Mouse (Mus musculus): ENCODE measurements around the gene Bcar3.
"Not testable (repeated sequence)": the region's sequence is repeated elsewhere in the genome, so short reads cannot be mapped to it uniquely, and the experiment has no call there.

Bcar3 gene

DNA sequence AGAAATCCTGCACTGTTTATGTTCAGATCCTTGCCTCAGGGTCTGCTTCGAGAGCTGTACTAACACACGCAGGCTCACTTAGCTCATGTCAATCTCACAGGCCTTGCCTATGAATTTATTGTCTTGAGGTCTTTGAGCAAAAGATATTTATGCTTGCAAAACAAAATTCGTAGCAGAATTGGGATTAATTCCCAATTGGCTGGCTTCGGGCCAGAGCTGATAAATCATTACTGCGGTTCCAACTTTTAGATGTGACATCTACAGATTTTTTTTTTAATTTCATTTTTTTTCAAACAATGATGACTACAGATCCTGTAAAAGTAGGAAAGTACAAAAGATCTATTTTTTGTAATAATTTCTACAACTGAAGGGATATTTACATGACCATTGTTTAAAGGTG, 86.8 kb downstream of the Bcar3 start:
- DNase-seq (ENCODE audit: low read depth, low spot score), result no peak

DNA sequence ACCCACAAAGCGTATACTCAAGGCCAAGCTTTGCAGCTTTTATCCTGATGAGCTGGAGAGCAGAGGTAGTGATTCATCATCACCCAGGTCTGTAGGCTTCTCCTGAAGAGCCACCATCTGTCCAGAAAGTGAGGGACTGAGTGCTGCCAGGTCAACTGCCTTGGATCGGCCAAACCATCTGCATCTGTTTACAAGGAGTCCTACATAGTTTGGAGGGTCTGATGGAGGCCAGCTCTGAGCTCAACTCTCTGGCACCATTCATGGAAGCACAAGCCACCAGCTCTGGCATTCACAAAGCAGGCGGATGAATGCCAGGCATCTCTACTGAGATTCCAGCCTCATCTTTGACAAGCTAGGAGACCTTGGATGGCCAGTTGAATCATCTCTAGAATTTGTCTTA, 87.7 kb downstream of the Bcar3 start:
- no peak for DNase-seq (ENCODE audit: low read depth, low spot score)

DNA sequence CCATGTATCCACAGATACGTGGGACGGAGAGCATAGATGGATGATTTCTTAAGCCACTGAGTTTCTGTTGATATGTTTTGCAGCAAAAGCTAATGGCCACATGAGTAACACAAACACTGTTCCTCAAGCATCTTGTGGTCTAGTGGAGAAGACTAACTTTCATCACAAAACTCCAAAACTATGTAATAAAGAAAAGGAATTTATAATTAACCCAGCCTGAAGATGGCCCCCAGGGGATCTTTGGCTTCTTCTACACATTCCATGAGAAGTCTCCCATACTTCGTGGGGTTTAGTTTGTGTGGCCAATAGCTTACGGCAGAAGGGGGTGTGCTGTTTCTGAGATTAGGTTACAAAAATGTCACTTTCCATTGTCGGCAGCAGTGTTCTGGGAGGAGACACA, 92.5 kb downstream of the Bcar3 start:
- DNase-seq (ENCODE audit: low read depth, low spot score), result no peak

DNA sequence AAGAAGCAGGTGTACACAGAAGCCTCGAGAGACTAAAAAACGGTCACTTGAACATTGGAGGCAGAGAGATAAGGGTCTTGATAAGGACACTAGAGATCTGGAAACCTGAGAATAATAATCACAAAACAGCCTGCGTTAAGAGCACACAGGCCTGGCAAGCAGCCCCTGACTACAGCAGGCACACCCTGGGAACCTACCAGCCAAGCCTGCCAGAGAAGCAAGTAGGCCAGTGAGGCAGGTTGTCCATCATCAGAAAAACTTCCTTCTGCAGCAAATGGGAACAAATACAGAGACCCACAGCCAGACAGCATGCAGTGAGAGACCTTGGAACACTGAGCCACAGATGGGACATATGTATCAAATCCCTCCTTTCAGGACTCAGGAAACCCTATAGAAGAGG, 93.8 kb downstream of the Bcar3 start:
- no peak for DNase-seq (ENCODE audit: low read depth, low spot score)

DNA sequence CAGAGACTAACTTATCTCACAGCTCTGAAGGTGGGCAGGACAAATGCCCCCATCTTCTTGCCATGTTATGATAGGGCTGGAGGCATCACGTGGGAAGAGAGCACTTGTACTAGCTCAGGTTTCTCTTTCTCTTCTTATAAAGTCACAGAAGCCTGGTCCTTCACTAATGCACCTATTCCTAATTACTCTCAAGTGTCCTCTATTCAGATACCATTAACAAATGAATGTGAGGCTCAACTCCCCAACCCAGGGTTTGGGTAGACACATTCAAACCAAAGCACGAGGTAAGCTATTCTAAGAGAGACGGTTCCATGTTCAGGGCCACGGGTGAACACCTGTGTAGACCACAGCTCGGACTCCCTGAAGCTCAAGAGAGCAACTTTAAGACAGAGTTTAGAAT, 96.0 kb downstream of the Bcar3 start:
- DNase-seq (ENCODE audit: low read depth, low spot score), result no peak

DNA sequence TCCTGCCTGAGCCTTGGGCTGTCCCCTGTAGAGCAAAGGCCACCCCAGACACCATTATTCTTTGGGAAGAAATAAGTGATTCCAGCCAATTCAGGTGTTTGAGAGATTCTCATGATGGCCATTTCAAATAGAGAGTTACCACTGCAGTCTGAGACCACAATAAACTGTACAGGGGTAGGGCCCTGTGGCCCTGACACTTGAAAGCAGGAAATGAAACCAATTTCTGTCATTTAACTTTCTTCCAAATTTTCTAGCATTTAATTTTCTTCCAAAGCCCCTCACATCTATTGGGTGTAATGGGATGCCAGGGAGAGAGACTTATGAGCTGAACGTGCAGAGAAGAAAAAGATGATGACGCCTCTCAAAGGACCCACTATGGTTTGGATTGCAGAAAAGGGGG, 97.2 kb downstream of the Bcar3 start:
- DNase-seq (ENCODE audit: low read depth, low spot score), result no peak

DNA sequence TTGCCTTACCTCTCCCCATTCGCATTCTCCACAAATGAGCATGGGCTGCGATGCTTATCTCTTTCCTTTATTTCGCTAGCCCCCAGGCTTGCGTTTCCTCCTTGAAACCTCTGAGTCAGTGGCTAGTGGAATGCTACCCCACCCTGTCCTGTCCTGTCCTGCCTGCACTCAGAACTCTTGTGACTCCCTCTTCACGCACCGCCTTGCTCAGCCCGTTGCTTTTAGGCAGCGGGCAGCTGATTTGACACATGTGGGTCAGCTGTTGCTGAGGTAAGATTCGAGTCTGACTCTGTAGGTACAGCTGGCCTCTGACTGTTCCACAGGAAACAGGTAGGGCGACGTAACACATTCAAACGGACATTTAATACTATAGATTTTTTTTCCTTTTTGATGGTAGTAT, 97.9 kb downstream of the Bcar3 start:
- peak; percentile 14 for DNase-seq (ENCODE audit: low read depth, low spot score)

DNA sequence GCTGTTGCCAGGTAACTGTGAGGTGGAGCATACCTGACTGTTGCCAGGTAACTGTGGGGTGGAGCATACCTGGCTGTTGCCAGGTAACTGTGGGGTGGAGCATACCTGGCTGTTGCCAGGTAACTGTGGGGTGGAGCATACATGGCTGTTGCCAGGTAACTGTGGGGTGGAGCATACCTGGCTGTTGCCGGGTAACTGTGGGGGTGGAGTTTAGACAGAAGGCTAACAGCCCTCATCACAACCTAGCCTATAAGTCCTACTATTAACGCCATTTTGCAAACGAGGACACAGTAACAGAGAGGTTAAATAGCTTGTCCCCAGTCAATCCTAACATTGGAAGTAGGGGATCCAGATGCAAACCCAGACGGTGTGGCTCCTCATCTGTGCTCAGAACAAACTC, 99.5 kb downstream of the Bcar3 start:
- DNase-seq (ENCODE audit: low read depth, low spot score), result not testable (repeated sequence)

DNA sequence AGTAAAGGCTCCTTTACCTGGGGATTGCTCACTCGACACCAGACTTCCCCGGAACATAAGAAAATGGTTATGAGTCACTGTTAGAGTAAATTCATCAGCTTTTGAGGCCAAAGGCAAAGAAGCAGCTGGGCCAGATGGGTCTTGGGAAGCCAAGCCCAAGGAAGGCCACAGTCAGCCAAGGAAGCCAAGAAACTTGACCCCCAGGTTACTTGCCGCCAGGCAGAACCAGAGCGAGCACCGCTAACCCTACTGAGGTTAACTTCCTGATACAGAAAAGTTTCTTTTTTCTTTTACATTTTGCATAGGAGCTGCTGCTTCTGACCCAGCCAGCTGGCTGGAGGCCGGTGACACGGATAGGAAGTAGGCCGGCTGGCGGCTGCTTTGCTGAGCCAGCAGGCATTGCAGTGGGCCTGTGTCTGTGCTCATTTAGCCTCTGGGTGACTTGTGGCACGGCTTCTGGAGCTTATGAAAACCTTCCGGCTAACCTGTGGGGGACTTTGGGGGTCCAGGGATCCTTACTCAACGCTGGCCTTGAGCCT, 100.0 kb downstream of the Bcar3 start:
- no peak for DNase-seq (ENCODE audit: low read depth, low spot score)

DNA sequence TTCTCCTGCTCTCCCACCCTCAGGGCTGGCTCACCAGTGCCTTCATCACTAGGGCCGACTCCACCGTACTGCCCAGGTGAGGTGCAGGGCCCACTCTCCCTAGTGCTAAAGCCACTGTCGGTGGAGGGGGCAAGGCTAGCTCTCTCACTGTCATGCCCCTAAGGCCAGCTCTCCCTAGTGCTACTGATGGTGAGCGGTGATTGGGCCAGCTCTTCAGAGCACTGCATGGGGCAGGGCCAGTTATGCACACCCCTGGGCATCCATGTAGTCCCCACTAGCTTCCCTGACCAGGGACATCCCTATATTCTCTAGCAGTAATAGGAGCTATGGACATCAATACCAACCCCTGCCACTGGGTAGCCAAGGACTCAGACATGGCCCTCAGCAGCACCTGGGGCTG, 103.0 kb downstream of the Bcar3 start:
- no peak for DNase-seq (ENCODE audit: low read depth, low spot score)

DNA sequence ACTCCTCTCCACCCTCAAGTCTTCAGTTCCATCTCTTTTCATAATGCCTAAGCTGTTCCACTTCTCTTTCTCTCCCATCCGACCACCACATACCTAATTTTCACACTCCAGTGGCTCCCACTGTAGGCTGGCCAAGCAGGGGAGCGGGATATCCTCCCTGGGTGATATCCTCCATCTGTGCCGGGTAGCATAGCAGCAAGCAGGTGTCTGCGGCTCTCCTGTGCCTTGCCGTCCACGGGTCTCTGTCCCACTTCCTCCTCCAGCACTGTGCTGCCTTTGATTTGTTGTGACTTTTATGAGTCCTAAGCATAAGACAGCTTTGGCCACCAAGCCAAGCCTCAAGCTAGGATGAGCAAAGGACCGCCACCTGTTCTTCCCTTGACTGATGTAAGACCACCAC, 103.5 kb downstream of the Bcar3 start:
- no peak for DNase-seq (ENCODE audit: low read depth, low spot score)

DNA sequence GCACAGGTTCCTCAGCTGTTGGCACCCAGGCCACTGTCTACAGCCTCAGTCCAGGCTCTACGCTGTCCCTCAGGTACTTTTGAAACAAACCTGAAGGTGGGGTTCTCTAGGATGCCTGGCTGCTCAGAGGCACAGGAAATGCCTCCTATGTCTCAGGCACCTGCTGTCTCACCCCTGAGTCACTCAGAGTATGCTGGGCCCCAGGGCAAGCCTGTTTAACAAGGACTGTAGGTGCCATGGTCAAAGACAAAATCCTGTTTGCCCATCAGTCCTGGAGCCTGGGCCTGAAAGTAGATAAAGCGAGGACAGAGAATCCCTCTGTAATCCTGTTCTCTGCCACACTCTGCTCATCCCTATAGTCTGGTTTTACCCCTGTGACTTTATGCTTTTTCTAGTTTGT, 107.1 kb downstream of the Bcar3 start:
- no peak for DNase-seq (ENCODE audit: low read depth, low spot score)

DNA sequence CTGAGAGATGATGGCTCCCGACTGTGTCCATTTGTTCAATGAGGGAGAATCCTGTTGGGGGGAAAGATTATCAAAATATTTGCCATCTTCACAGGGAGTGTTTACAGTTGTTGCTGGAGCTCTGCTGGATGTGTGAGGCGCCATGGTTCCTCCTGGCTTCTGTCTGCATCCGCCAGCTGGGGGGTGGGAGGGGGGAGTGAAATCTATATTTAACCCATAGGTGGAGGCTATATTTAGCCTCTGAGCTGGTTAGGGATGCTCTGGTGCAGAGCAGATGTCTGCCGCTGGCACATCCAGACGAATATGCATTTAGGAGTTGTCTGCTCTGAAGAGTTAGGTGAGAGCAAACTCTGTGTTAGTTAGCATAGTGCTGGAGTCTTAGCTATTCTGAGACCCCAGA, 108.2 kb downstream of the Bcar3 start:
- DNase-seq (ENCODE audit: low read depth, low spot score), result no peak

DNA sequence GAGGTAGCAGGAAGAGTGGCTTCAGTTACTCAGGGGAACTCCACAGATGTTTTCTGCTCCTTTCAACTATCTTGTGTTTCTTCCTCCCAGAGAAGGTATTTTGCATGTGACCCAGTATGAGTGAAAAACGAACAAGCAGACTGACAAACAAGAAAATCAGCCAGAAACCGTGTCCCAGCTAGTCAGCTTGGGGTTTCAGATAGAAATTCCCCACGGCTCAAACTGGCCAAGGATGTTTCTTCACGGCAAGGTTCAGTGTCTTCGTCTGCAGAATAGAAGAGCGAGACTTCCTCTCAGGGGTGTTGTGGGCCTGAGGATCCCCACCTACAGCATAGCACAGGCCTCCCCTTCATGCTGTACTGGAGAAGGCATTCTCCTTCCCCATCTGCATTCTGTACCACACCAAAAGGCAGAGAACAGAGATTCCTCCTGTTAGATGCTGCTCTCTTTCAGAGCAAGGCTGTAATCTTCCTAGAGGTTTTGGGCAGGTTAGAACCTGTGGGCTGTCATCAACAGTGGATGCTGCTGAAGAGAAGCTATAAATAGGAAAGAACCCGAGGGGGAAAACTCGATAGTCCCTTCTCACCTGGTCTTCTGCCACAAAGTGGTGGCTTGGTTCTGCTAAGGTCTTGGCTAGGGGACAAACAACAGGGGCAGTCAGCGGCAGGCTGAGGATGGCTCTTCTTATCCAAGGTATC, 110.1 kb downstream of the Bcar3 start:
- DNase-seq (ENCODE audit: low read depth, low spot score), result no peak

DNA sequence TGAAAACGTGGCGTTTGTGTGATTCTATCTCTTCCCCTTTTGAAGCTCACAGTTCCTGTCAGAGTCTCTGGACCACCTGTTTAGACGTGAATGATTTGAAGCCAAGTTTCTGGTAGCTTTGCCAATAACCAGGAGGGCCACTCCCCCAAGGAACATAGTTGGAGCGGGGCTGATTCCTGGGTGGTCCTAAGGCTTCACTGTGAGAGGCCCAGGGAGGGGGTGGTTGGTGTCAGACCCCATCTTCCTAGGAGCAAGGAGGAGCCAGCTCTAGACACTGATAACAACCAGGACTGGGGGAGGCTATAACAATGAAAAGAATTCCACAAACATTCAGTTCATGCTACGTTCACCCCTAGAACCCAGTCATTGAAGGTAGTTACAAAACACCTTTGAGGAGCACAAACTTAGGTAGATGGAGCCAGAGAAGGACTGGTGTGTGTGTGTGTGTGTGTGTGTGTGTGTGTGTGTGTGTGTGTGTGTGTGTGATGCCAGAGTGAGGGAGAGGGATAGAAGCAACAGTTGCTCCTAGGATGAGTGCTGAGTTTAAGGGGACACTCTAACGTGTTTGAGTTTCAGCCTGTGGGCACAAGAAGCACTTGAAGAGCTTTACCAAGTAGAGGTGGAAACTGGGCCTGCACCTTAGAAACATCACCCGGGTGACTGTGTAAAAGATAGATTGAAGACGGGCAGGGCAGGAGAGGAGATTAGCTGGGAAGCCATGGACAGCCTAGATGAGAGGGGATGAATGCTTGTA, 111.4 kb downstream of the Bcar3 start:
- no peak for DNase-seq (ENCODE audit: low read depth, low spot score)

DNA sequence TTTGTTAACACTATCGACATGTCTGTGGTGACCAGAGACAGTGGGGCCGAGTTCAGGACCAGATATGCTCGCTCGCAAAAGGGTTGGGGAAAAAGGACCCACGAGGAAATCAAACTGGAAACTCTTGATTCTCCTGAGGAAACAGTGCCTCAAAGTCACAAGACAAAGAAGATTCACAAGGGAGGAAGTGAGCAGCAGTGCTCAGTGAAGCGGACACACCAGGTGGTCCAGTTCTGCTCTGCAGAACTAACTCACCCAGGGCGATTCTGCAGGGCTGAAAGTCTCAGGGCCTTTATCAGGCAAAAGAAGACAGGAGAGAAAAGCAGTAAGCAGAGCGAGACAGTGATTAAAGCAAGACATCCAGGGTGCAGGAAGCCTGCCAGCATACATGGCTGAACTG, 112.5 kb downstream of the Bcar3 start:
- DNase-seq (ENCODE audit: low read depth, low spot score), result no peak

DNA sequence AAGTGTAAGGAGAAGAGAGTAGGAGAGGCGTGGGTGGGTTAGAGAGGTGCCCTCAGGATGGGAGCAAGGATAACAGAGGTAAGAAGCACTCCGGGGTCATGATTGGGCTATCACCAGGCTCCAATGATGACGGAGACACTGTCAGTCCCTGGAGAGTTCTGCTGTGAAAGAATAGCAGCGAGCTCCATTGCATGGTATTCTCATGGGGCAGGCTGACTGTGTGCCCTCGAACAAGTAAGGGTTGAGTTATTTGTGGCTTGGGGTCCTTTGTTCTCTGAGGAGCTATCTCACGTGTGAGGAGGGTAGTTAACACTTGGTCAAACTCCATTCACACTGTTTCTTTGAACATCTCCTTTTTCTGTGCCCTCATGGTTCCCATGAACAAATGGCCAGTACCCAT, 113.8 kb downstream of the Bcar3 start:
- no peak for DNase-seq (ENCODE audit: low read depth, low spot score)

DNA sequence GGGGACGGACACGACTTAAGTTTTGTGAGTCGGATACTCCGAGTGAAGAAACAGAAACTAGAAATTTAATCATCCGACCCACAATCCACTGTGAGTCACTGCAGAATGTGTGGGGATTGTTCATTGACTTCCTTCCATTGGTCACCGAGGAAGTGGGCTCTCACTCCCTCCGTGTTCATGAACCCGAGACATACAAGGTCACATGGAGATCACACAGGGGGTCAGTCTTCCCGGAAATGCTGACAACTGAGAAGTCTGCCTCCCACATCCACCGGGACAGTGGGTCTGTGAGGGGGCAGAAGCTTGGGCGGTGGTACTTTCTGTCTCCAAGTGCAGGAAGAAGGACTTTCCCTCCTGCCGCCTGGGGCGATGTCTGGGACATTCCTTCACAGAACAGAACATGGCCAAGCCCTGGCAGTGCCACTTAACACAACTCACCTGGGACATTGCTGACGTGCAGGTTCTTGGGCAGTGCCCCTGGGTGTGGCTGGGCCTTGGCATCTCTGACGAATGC, 114.9 kb downstream of the Bcar3 start:
- DNase-seq (ENCODE audit: low read depth, low spot score), result no peak

DNA sequence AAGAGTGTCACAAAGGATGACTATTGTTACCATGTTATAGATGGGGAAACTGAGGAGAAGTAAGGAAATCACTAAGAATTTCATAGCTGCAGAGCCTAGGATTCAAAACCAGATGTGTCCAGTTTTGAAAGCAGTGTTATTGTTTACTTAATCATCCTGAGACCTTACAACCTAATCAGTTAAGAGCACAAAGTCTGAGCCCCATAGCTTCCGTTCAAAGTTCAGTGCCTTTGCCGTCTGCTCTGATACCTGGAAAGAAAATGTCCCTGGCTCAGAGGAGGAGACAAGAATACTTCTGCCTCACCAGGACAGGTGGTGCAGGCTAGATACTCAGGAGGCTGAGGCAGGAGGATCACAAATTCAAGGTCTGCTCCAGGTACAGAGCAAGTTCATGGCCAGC, 117.7 kb downstream of the Bcar3 start:
- DNase-seq (ENCODE audit: low read depth, low spot score), result no peak

DNA sequence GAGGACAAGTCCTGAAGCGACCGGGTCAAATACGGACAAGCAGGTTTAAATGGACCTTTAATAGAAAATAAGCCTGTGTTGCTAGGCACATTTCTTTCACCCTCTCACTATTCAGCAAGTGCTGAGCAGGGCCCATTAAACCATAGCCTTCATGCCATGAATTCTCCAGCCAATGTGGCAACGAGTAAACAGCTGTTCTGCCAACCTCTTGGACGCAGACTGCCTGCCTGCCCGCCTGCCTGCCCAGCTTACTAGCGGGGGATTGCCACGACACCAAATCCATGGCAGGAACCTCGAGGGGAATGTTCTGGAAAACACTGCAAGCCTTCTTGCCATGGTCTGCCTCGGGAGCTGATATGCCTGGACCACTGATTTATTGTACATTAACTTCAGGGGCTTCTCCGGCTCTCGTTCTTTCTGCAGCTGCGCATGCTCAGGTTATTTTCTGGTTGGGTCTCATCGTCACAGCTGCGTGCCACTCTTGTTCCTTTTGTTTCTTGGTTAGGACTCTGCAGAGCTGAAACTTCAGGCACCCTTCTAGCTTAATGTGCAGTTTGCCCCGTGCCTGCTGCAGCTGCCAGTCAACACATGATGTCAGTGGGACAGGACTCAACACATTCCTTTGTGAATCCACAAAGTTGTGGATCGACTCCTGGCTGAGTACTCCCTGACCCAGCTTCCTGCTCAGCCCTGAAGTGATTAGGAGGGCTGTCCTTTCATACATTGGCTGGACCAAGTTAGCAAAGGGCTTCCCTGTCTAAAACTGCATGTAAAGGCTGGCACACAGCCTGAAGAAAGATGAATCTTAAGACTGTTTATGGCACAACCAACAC, 120.0 kb downstream of the Bcar3 start:
- no peak for DNase-seq (ENCODE audit: low read depth, low spot score)

DNA sequence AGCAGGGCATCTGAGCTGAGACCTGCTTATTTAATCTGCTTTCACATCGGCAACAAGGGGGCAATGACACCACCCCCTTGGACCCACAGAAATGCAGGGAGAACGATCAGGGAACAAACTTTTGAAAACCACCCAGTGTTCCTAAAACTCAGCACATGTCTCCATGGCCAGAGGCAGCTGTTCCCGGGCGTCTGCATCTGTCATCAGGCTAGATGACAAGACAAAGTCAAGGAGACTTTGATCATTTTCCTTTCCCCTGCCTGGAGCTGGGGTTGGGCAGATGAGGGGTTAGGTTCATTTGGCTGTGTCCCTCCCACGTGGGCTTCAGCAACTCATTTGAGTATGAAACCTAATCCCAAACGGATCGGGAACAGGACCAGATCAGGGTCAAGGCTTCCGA, 120.9 kb downstream of the Bcar3 start:
- no peak for DNase-seq (ENCODE audit: low read depth, low spot score)

DNA sequence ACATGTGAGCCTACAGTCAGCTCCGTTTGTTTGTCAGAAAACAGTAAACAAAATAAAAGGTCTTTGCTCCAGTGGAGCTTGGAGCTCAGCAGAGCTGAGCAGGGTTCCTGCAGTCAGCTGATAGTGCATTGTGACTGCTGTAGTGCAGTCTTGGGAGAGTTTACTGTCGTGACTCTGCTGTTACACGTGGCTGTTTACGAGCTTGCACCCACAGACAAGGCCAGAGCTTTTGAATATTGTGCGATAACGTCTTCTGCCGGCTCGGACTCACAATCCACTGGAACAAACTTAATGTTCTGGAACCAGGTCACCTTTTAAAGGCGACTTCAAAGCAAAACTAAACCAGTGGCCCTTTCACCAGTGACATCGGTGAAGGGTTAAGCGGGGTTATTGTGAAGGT, 123.5 kb downstream of the Bcar3 start:
- DNase-seq (ENCODE audit: low read depth, low spot score), result no peak
